Mouse (Mus musculus) ovary, postnatal 14 days (tissue): ENCODE measurements around the gene Gm3127.
"Not testable (repeated sequence)": the region's sequence is repeated elsewhere in the genome, so short reads cannot be mapped to it uniquely, and the experiment has no call there.

Experiments
- DNase-seq: peaks from one replicate; pipeline ENCODE4 v3.0.0; 2022; ENCODE audit warnings: low spot score

Gene Gm3127

GRCm38 (mm10) chr14:4164730-4165129 lies at the start of gene Gm3127:
Gm3127 (plus strand) TSS chr14:4165030.
- DNase-seq: not testable (repeated sequence)

DNA sequence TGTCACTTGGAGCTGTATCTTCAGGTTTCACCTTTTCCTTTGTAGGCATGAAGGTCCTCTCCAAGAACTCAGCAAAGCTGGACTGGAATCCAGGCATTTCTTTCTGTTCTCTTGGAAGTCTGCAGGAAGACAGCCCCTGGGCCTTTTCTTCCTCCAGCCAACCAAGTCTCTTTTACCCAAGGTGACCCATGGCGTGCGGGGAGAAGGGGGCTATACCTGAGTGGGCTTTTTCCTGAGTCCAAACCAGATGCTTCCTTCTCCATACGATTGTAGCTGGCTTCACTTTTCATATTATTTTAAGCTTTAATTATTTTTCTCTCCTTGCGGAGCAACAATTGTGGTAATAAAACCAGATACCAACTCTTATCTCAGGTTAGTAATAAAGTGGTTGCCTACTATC lies 23.2 kb upstream of the Gm3127 start:
- DNase-seq: not testable (repeated sequence)

DNA sequence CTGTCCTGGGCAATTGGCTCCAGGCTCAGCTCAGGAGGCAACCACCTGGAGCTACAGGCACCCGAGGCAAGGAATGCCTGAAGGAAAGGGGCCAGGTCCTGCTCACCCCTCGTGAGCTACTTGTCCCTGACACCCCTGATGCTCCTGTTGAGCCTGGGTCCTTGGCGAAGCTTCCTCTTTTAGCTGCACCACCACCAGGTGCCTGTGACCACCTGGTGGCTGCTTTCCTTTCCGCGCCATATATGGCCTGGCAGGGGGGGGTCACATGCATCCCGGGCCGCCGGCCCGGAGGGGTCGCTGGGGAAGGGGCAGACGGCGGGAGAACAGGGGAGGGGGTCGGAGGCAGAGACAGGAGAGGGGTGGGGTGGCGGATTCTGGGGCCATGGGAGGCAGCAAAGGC lies 17.2 kb downstream of the Gm3127 start:
- not testable (repeated sequence) for DNase-seq

GRCm38 (mm10) chr14:4182491-4183210 lies 17.8 kb downstream of the Gm3127 start, which contains the start of gene Gm2974:
Gm2974 (plus strand) TSS chr14:4182576.
- DNase-seq: peak; percentile 0

- DNase-seq: not testable (repeated sequence)
Measured at GRCm38 (mm10) chr14:4183375-4183774, 18.5 kb downstream of the Gm3127 start.
